Mouse (Mus musculus) brain, embryonic 14.5 days (tissue): ENCODE measurements around the gene 5330417C22Rik.

Source experiments
- CTCF ChIP-seq: fragments of 200-500 bp; IDR thresholded peaks from 2 replicates; pipeline ENCODE4 v1.5.1; 2012; ENCODE audit warnings: inconsistent platforms, mild to moderate bottlenecking, moderate library complexity, borderline replicate concordance; ENCODE audit not compliant: insufficient read depth, insufficient read length; ENCODE audit errors: extremely low read depth
- POLR2A ChIP-seq: fragments of 200-500 bp; IDR thresholded peaks from 2 replicates; pipeline ENCODE4 v1.6.1; 2012; ENCODE audit warnings: mild to moderate bottlenecking, inconsistent platforms, borderline replicate concordance; ENCODE audit not compliant: poor library complexity, insufficient read depth, insufficient read length, severe bottlenecking; ENCODE audit errors: extremely low read depth

DNA sequence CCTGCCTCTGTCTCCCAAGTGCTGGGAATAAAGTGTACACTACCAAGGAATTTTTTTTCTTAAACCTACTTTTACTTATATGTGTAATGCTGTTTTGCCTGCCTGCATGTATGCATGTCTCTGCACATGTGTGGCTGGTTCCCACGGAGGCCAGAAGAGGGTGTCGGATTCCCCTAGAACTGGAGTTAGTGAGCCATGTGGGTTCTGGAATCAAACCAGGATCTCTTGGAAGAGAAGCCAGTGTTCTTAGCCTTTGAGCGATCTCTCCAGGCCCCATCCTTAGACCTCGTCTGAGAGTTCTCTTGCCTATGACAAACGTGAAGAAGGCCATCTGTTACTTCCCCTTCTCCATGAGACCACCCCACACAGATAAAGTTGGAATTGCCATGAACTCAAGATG lies 60.8 kb downstream of the 5330417C22Rik start:
- no peak for TF ChIP-seq CTCF
- no peak for TF ChIP-seq POLR2A
